Mouse (Mus musculus): ENCODE data around the gene Osgep. TPM values are rescaled to one million over a fixed set of nuclear protein-coding genes. Genes with fewer than 3 reads are reported as not detected.
"Not testable (repeated sequence)": the region's sequence is repeated elsewhere in the genome, so short reads cannot be mapped to it uniquely, and the experiment has no call there.

Osgep gene
- polyA plus RNA-seq, 1 experiment from 2014 or later: 134 TPM

GRCm38 (mm10) chr14:50930377-50930753, 5.7 kb upstream of the Osgep start:
- H3K4me3 ChIP-seq (ENCODE audit: control insufficient read depth in 1 of 2, insufficient read depth in 1 of 2, low read depth in 1 of 2, low read length in 2 of 2): peak overlapping the region; percentile 86 to 97
- H3K9ac ChIP-seq (ENCODE audit: low read length): peak overlapping the region; percentile 100
- peaks cover 37% of the 10 kb centered on the region for H3K36me3 ChIP-seq (ENCODE audit: control insufficient read depth, insufficient read depth, low read length)
- peak overlapping the region; percentile 71 for H3K4me2 ChIP-seq (ENCODE audit: low read length)
- no peaks in the 10 kb centered on the region for H3K9me3 ChIP-seq (ENCODE audit: control insufficient read depth, low read length)
- peaks cover 5 to 18% of the 10 kb centered on the region in 2 experiments; a peak in 3 of 4 replicates for H3K4me1 ChIP-seq (ENCODE audit: control insufficient read depth in 2 of 2, insufficient read depth in 2 of 2, low read length in 2 of 2)
- peak overlapping the region; percentile 69 to 85 for H3K27ac ChIP-seq (replicated peaks in 1 of 2; ENCODE audit: control insufficient read depth in 1 of 2, insufficient read depth in 1 of 2, low read depth in 2 of 2, low read length in 2 of 2)
- H3K27me3 ChIP-seq (ENCODE audit: control insufficient read depth, insufficient read depth, low read length): no peaks in the 10 kb centered on the region
- 1% methylated on average over 38 of the region's 38 CpGs for WGBS
- ATAC-seq (ENCODE audit: insufficient number of reproducible peaks, insufficient read depth, low FRiP score, low read depth): peak; percentile 45

GRCm38 (mm10) chr14:50929951-50930350, 5.3 kb upstream of the Osgep start:
- peak overlapping the region; percentile 69 to 85; a peak in 3 of 4 replicates for H3K27ac ChIP-seq (replicated peaks in 1 of 2; ENCODE audit: control insufficient read depth in 1 of 2, insufficient read depth in 1 of 2, low read depth in 2 of 2, low read length in 2 of 2)
- H3K9me3 ChIP-seq (ENCODE audit: control insufficient read depth, low read length): no peaks in the 10 kb centered on the region
- H3K4me3 ChIP-seq (ENCODE audit: control insufficient read depth in 1 of 2, insufficient read depth in 1 of 2, low read depth in 1 of 2, low read length in 2 of 2): peak overlapping the region; percentile 86 to 97
- no peak for ATAC-seq (ENCODE audit: insufficient number of reproducible peaks, insufficient read depth, low FRiP score, low read depth)
- H3K4me2 ChIP-seq (ENCODE audit: low read length): peak overlapping the region; percentile 71
- peaks cover 5 to 18% of the 10 kb centered on the region in 2 experiments; a peak in 3 of 4 replicates for H3K4me1 ChIP-seq (ENCODE audit: control insufficient read depth in 2 of 2, insufficient read depth in 2 of 2, low read length in 2 of 2)
- no peaks in the 10 kb centered on the region for H3K27me3 ChIP-seq (ENCODE audit: control insufficient read depth, insufficient read depth, low read length)
- WGBS: 15% methylated on average over 10 of the region's 10 CpGs
- H3K36me3 ChIP-seq (ENCODE audit: control insufficient read depth, insufficient read depth, low read length): peaks cover 37% of the 10 kb centered on the region
- peak overlapping the region; percentile 100 for H3K9ac ChIP-seq (ENCODE audit: low read length)

- no peak overlapping the region for H3K4me3 ChIP-seq (ENCODE audit: control insufficient read depth in 1 of 2, insufficient read depth in 1 of 2, low read depth in 1 of 2, low read length in 2 of 2)
- no peak for ATAC-seq (ENCODE audit: insufficient number of reproducible peaks, insufficient read depth, low FRiP score, low read depth)
- H3K4me1 ChIP-seq (ENCODE audit: control insufficient read depth in 2 of 2, insufficient read depth in 2 of 2, low read length in 2 of 2): peaks cover 5 to 25% of the 10 kb centered on the region in 2 experiments; a peak in 3 of 4 replicates
- H3K4me2 ChIP-seq (ENCODE audit: low read length): no peak overlapping the region
- WGBS: 79% methylated on average over 3 of the region's 3 CpGs
- H3K27me3 ChIP-seq (ENCODE audit: control insufficient read depth, insufficient read depth, low read length): no peaks in the 10 kb centered on the region
- no peak overlapping the region for H3K27ac ChIP-seq (replicated peaks in 1 of 2; ENCODE audit: control insufficient read depth in 1 of 2, insufficient read depth in 1 of 2, low read depth in 2 of 2, low read length in 2 of 2)
- H3K9ac ChIP-seq (ENCODE audit: low read length): no peak overlapping the region
- peaks cover 37% of the 10 kb centered on the region for H3K36me3 ChIP-seq (ENCODE audit: control insufficient read depth, insufficient read depth, low read length)
- no peaks in the 10 kb centered on the region for H3K9me3 ChIP-seq (ENCODE audit: control insufficient read depth, low read length)
Observed at GRCm38 (mm10) chr14:50927366-50927765, 2.7 kb upstream of the Osgep start.

- Histone ChIP-seq H3K9ac (ENCODE audit: low read length) (peak overlapping the region; percentile 91), H3K36me3 (ENCODE audit: control insufficient read depth, insufficient read depth, low read length) (peaks cover 37% of the 10 kb centered on the region), H3K9me3 (ENCODE audit: control insufficient read depth, low read length) (no peaks in the 10 kb centered on the region), H3K4me1 (ENCODE audit: control insufficient read depth in 2 of 2, insufficient read depth in 2 of 2, low read length in 2 of 2) (peaks cover 5 to 25% of the 10 kb centered on the region in 2 experiments; a peak in 3 of 4 replicates), H3K4me2 (ENCODE audit: low read length) (peak overlapping the region; percentile 93), H3K4me3 (ENCODE audit: control insufficient read depth in 1 of 2, insufficient read depth in 1 of 2, low read depth in 1 of 2, low read length in 2 of 2) (peak overlapping the region; percentile 67 to 88), H3K27ac (replicated peaks in 1 of 2; ENCODE audit: control insufficient read depth in 1 of 2, insufficient read depth in 1 of 2, low read depth in 2 of 2, low read length in 2 of 2) (peak overlapping the region; percentile 61 to 89), H3K27me3 (ENCODE audit: control insufficient read depth, insufficient read depth, low read length) (no peaks in the 10 kb centered on the region)
- whole genome bisulfite sequencing: 1% methylated on average over 38 of the region's 38 CpGs
- peak; percentile 23 for ATAC-seq (ENCODE audit: insufficient number of reproducible peaks, insufficient read depth, low FRiP score, low read depth)
Observed at GRCm38 (mm10) chr14:50925111-50925920, 623 bp upstream of the Osgep start.

- ATAC-seq (ENCODE audit: insufficient number of reproducible peaks, insufficient read depth, low FRiP score, low read depth); H3K9me3 ChIP-seq (ENCODE audit: control insufficient read depth, low read length); H3K27me3 ChIP-seq (ENCODE audit: control insufficient read depth, insufficient read depth, low read length): not testable (repeated sequence)
- H3K4me1 ChIP-seq (ENCODE audit: control insufficient read depth in 2 of 2, insufficient read depth in 2 of 2, low read length in 2 of 2): peaks cover 0 to 16% of the 10 kb centered on the region in 2 experiments; a peak in 2 of 4 replicates
- WGBS: 58% methylated on average over 1 of the region's 1 CpGs
- H3K4me2 ChIP-seq (ENCODE audit: low read length): peak overlapping the region; percentile 93
- peak overlapping the region in 1 of 2 experiments; percentile 89; a peak in 2 of 4 replicates for H3K27ac ChIP-seq (replicated peaks in 1 of 2; ENCODE audit: control insufficient read depth in 1 of 2, insufficient read depth in 1 of 2, low read depth in 2 of 2, low read length in 2 of 2)
- peaks cover 31% of the 10 kb centered on the region for H3K36me3 ChIP-seq (ENCODE audit: control insufficient read depth, insufficient read depth, low read length)
- peak overlapping the region in 1 of 2 experiments; percentile 88; a peak in 2 of 4 replicates for H3K4me3 ChIP-seq (ENCODE audit: control insufficient read depth in 1 of 2, insufficient read depth in 1 of 2, low read depth in 1 of 2, low read length in 2 of 2)
- peak overlapping the region; percentile 91 for H3K9ac ChIP-seq (ENCODE audit: low read length)
Observed at GRCm38 (mm10) chr14:50923437-50923836, 1.3 kb downstream of the Osgep start.

GRCm38 (mm10) chr14:50911356-50911755, 13.3 kb downstream of the Osgep start:
- H3K4me2 ChIP-seq (ENCODE audit: low read length): no peak overlapping the region
- no peak overlapping the region for H3K4me3 ChIP-seq (ENCODE audit: control insufficient read depth in 1 of 2, insufficient read depth in 1 of 2, low read depth in 1 of 2, low read length in 2 of 2)
- no peaks in the 10 kb centered on the region for H3K9me3 ChIP-seq (ENCODE audit: control insufficient read depth, low read length)
- no peaks in the 10 kb centered on the region for H3K27me3 ChIP-seq (ENCODE audit: control insufficient read depth, insufficient read depth, low read length)
- ATAC-seq (ENCODE audit: insufficient number of reproducible peaks, insufficient read depth, low FRiP score, low read depth): no peak
- WGBS: 53% methylated on average over 3 of the region's 3 CpGs
- H3K27ac ChIP-seq (replicated peaks in 1 of 2; ENCODE audit: control insufficient read depth in 1 of 2, insufficient read depth in 1 of 2, low read depth in 2 of 2, low read length in 2 of 2): no peak overlapping the region
- H3K9ac ChIP-seq (ENCODE audit: low read length): no peak overlapping the region
- no peaks in the 10 kb centered on the region for H3K4me1 ChIP-seq (ENCODE audit: control insufficient read depth in 2 of 2, insufficient read depth in 2 of 2, low read length in 2 of 2)
- peaks cover 51% of the 10 kb centered on the region for H3K36me3 ChIP-seq (ENCODE audit: control insufficient read depth, insufficient read depth, low read length)

GRCm38 (mm10) chr14:50908126-50908525, 16.6 kb downstream of the Osgep start:
- 83% methylated on average over 4 of the region's 4 CpGs for WGBS
- ATAC-seq (ENCODE audit: insufficient number of reproducible peaks, insufficient read depth, low FRiP score, low read depth): no peak
- H3K36me3 ChIP-seq (ENCODE audit: control insufficient read depth, insufficient read depth, low read length): peaks cover 20% of the 10 kb centered on the region
- H3K9ac ChIP-seq (ENCODE audit: low read length): no peak overlapping the region
- no peaks in the 10 kb centered on the region for H3K27me3 ChIP-seq (ENCODE audit: control insufficient read depth, insufficient read depth, low read length)
- no peak overlapping the region for H3K27ac ChIP-seq (replicated peaks in 1 of 2; ENCODE audit: control insufficient read depth in 1 of 2, insufficient read depth in 1 of 2, low read depth in 2 of 2, low read length in 2 of 2)
- H3K4me2 ChIP-seq (ENCODE audit: low read length): no peak overlapping the region
- peaks cover 4% of the 10 kb centered on the region in 2 experiments; a peak in 2 of 4 replicates for H3K4me1 ChIP-seq (ENCODE audit: control insufficient read depth in 2 of 2, insufficient read depth in 2 of 2, low read length in 2 of 2)
- no peaks in the 10 kb centered on the region for H3K9me3 ChIP-seq (ENCODE audit: control insufficient read depth, low read length)
- no peak overlapping the region for H3K4me3 ChIP-seq (ENCODE audit: control insufficient read depth in 1 of 2, insufficient read depth in 1 of 2, low read depth in 1 of 2, low read length in 2 of 2)

Data from heart, embryonic 14.5 days (tissue).